Mouse (Mus musculus): ENCODE results near the gene Abi3bp.

DNA sequence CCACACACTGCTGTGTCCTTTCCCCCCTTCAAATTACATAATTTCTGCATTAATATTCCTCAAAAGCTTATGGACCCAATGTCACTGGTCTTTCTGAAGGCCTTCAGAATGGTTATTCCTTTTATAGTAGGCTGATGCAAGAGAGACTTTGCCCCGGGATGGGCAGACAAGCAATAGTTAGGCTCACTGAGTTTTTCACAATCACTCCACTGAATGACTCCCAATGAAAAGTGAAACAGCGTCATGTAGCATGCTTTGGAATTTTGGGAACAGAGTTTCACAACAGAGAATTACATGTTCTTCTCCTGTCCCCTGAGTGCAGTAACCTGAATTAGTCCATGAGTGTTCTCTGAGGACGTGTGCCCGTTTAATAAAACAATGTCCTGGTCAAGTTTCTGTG, 120.7 kb downstream of the Abi3bp start:
- no peak for TF ChIP-seq POLR2A (IDR thresholded peaks at IDR 0.05; ENCODE audit: insufficient read depth, low read depth, low read length)
- TF ChIP-seq EP300 (IDR thresholded peaks at IDR 0.05; ENCODE audit: insufficient read depth, low read depth, low read length): no peak
